Mouse (Mus musculus) ES-Bruce4 (cell line): ENCODE results near the gene Dchs2. TPM values are rescaled to one million over a fixed set of nuclear protein-coding genes. Genes with fewer than 3 reads are reported as not detected.

Experiments used
- H3K27ac ChIP-seq: 2 replicates; pipeline ENCODE4 v1.5.1; 2012; ENCODE audit warnings: low read length, inconsistent platforms; ENCODE audit not compliant: insufficient read depth
- H3K27me3 ChIP-seq: 2 replicates; pipeline ENCODE4 v1.6.1; 2012; ENCODE audit warnings: mild to moderate bottlenecking, low read length, inconsistent platforms; ENCODE audit not compliant: control insufficient read depth, poor library complexity, insufficient read depth, severe bottlenecking
- H3K36me3 ChIP-seq: 2 replicates; pipeline ENCODE4 v1.6.1; 2012; ENCODE audit warnings: inconsistent platforms, mild to moderate bottlenecking, low read length, moderate library complexity; ENCODE audit not compliant: control insufficient read depth, poor library complexity, insufficient read depth, severe bottlenecking
- H3K4me1 ChIP-seq: one replicate; pipeline ENCODE4 v1.8.1; 2011; ENCODE audit warnings: low read length; ENCODE audit not compliant: control insufficient read depth, insufficient read depth
- H3K4me3 ChIP-seq: 2 replicates; pipeline ENCODE4 v1.5.1; 2011; ENCODE audit warnings: low read depth, mild to moderate bottlenecking, low read length
- H3K9ac ChIP-seq: 2 replicates; pipeline ENCODE4 v1.6.1; 2012; ENCODE audit warnings: low read depth, mild to moderate bottlenecking, inconsistent platforms; ENCODE audit not compliant: poor library complexity, severe bottlenecking
- H3K9me3 ChIP-seq: replicated peaks from 2 replicates; pipeline ENCODE4 v1.6.1; 2012; ENCODE audit warnings: mild to moderate bottlenecking, low read length, inconsistent platforms; ENCODE audit not compliant: control insufficient read depth, poor library complexity, insufficient read depth, severe bottlenecking
- CTCF ChIP-seq: IDR thresholded peaks from one replicate; pipeline ENCODE4 v1.8.1; 2011; ENCODE audit warnings: low read depth, low read length
- EP300 ChIP-seq: IDR thresholded peaks from 2 replicates; pipeline ENCODE4 v1.6.1; 2011; ENCODE audit warnings: low read depth, low read length; ENCODE audit not compliant: insufficient read depth
- POLR2A ChIP-seq: IDR thresholded peaks from one replicate; pipeline ENCODE4 v1.8.1; 2011; ENCODE audit warnings: low read length; ENCODE audit not compliant: insufficient read depth
- polyA plus RNA-seq: library from polyadenylated mRNA; stranded (reverse); fragments of >200 nt; gene quantifications from 2 replicates; pipeline ENCODE4 v1.2.4, GENCODE M21; 2011; ENCODE audit warnings: low read depth; ENCODE audit not compliant: missing spikeins, insufficient read depth, insufficient read length

Gene Dchs2
- polyA plus RNA-seq, 1 experiment, result 0.18 TPM

DNA sequence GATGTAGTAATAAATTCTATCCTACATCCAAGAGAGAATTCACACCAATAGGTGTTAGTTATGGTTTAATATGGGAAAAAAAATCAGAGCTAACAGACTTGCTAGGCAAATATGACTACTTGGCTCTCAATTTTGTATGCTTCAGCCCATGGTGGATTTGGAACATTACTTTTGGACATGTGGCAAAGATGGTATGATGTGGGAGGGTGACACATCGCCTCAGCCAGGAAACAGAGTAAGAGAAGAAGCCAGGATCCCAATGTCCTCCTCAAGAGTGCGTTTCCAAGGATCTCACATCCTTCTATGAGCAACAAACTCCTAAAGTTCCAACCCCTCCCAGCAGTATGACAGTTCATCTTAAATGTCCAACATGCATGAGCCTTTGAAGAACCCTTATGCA is 92.4 kb downstream of the Dchs2 start:
- no peaks in the 10 kb centered on the region for H3K9me3 ChIP-seq
- H3K4me3 ChIP-seq, result no peak overlapping the region
- H3K36me3 ChIP-seq, result no peaks in the 10 kb centered on the region
- TF ChIP-seq POLR2A (no peak), EP300 (no peak)
- no peak overlapping the region for H3K27ac ChIP-seq
- no peaks in the 10 kb centered on the region for H3K27me3 ChIP-seq
- no peaks in the 10 kb centered on the region for H3K4me1 ChIP-seq
- H3K9ac ChIP-seq, result no peak overlapping the region

DNA sequence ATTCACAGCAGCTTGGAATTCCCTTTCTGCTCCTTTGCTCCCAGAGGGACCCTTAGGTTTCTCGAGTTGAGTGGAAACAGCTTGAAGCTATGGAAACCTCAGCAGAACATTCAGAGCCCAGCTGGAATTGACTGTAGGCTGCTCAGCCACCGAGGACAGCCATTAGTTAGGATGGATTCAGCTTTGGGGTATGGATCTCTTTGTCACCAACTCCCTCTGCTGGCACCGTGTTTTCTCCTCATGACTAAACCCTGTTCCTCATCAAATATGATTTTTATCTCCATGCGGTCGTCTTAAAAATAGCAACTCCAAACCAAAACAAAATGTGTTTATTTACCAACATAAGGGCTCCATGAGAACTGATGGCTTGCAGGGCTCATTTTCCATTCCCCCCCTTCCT is 94.4 kb downstream of the Dchs2 start:
- TF ChIP-seq CTCF (no peak), POLR2A (no peak), EP300 (no peak)
- Histone ChIP-seq H3K27me3 (no peaks in the 10 kb centered on the region), H3K9me3 (no peaks in the 10 kb centered on the region), H3K9ac (no peak overlapping the region), H3K36me3 (no peaks in the 10 kb centered on the region), H3K27ac (no peak overlapping the region), H3K4me1 (no peaks in the 10 kb centered on the region), H3K4me3 (no peak overlapping the region)

DNA sequence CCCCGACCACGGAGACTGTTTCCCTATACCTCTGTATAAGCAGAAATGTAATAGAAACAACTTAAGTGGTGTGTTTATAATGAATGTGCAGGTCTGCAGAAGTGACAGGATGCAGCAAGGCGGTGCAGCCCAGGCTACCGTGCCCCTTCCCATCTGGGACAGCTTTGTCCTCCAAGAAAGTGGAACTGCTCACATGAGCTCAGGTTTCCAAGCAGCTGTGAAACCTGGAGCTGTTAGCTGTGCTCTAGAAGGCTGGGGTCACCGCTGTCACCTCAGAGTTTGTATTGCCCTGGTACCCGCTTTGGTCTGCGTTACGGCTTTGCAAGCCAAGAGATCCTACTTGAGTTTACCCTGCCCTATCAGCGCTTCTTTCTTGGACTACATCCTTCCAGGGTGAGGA is 100.6 kb downstream of the Dchs2 start:
- H3K27me3 ChIP-seq, result no peaks in the 10 kb centered on the region
- H3K4me3 ChIP-seq, result no peak overlapping the region
- no peaks in the 10 kb centered on the region for H3K9me3 ChIP-seq
- no peaks in the 10 kb centered on the region for H3K36me3 ChIP-seq
- H3K27ac ChIP-seq, result no peak overlapping the region
- H3K9ac ChIP-seq, result no peak overlapping the region
- TF ChIP-seq POLR2A, result no peak
- TF ChIP-seq CTCF, result no peak
- no peak for TF ChIP-seq EP300
- H3K4me1 ChIP-seq, result no peaks in the 10 kb centered on the region

- no peak overlapping the region for H3K9ac ChIP-seq
- H3K4me1 ChIP-seq, result no peaks in the 10 kb centered on the region
- no peaks in the 10 kb centered on the region for H3K9me3 ChIP-seq
- no peak overlapping the region for H3K4me3 ChIP-seq
- TF ChIP-seq EP300 (no peak), POLR2A (no peak), CTCF (no peak)
- no peak overlapping the region for H3K27ac ChIP-seq
- H3K27me3 ChIP-seq, result no peaks in the 10 kb centered on the region
- no peaks in the 10 kb centered on the region for H3K36me3 ChIP-seq
Measured at GRCm38 (mm10) chr3:83230326-83230725, 102.6 kb downstream of the Dchs2 start.

GRCm38 (mm10) chr3:83234457-83234856 is 106.7 kb downstream of the Dchs2 start:
- Histone ChIP-seq H3K4me3 (no peak overlapping the region), H3K36me3 (no peaks in the 10 kb centered on the region), H3K9ac (no peak overlapping the region), H3K27me3 (no peaks in the 10 kb centered on the region), H3K27ac (no peak overlapping the region), H3K9me3 (no peaks in the 10 kb centered on the region), H3K4me1 (no peaks in the 10 kb centered on the region)
- TF ChIP-seq CTCF (no peak), EP300 (no peak), POLR2A (no peak)

- no peaks in the 10 kb centered on the region for H3K36me3 ChIP-seq
- no peak for TF ChIP-seq CTCF
- TF ChIP-seq POLR2A, result no peak
Measured at GRCm38 (mm10) chr3:83235061-83235460, 107.3 kb downstream of the Dchs2 start.

More at GRCm38 (mm10) chr3:83235061-83235460, 107.3 kb downstream of the Dchs2 start:
- Histone ChIP-seq H3K27ac (no peak overlapping the region), H3K9ac (no peak overlapping the region), H3K9me3 (no peaks in the 10 kb centered on the region), H3K4me3 (no peak overlapping the region), H3K27me3 (no peaks in the 10 kb centered on the region), H3K4me1 (no peaks in the 10 kb centered on the region)
